Mouse (Mus musculus): ENCODE data around the gene Ykt6. TPM values are rescaled to one million over a fixed set of nuclear protein-coding genes. Genes with fewer than 3 reads are reported as not detected.

Gene Ykt6
- polyA plus RNA-seq, 1 experiment: 84.5 TPM

GRCm38 (mm10) chr11:5914940-5915339 is 40.6 kb upstream of the Ykt6 start:
- no peaks in the 10 kb centered on the region for H3K27me3 ChIP-seq (ENCODE audit: control insufficient read depth, insufficient read depth, low read length)
- H3K4me3 ChIP-seq (ENCODE audit: low read depth, low read length): no peak overlapping the region
- TF ChIP-seq CTCF (IDR thresholded peaks at IDR 0.05; ENCODE audit: extremely low read depth, insufficient read length, insufficient replicate concordance, low read depth, low read length) (no peak), POLR2A (IDR thresholded peaks at IDR 0.05; ENCODE audit: low read depth, low read length) (no peak)
- 50% methylated on average over 5 of the region's 5 CpGs for WGBS
- no peaks in the 10 kb centered on the region for H3K36me3 ChIP-seq (ENCODE audit: control insufficient read depth, insufficient read depth, low read length)
- H3K27ac ChIP-seq (ENCODE audit: insufficient read depth, low read depth, low read length): no peak overlapping the region
- H3K4me1 ChIP-seq (ENCODE audit: control insufficient read depth, insufficient read depth, insufficient read length, low read length): no peaks in the 10 kb centered on the region

GRCm38 (mm10) chr11:5915429-5916177 is 39.9 kb upstream of the Ykt6 start:
- Histone ChIP-seq H3K4me3 (ENCODE audit: low read depth, low read length) (no peak overlapping the region), H3K27me3 (ENCODE audit: control insufficient read depth, insufficient read depth, low read length) (no peaks in the 10 kb centered on the region), H3K27ac (ENCODE audit: insufficient read depth, low read depth, low read length) (no peak overlapping the region), H3K36me3 (ENCODE audit: control insufficient read depth, insufficient read depth, low read length) (no peaks in the 10 kb centered on the region), H3K4me1 (ENCODE audit: control insufficient read depth, insufficient read depth, insufficient read length, low read length) (0 out of 2 replicates have a peak, but pooled peaks cover 2% of the 10 kb centered on the region)
- TF ChIP-seq POLR2A (IDR thresholded peaks at IDR 0.05; ENCODE audit: low read depth, low read length) (no peak), CTCF (IDR thresholded peaks at IDR 0.05; ENCODE audit: extremely low read depth, insufficient read length, insufficient replicate concordance, low read depth, low read length) (no peak)
- WGBS: 62% methylated on average over 5 of the region's 5 CpGs

- H3K4me1 ChIP-seq (ENCODE audit: control insufficient read depth, insufficient read depth, insufficient read length, low read length): 0 out of 2 replicates have a peak, but pooled peaks cover 2% of the 10 kb centered on the region
- H3K4me3 ChIP-seq (ENCODE audit: low read depth, low read length): no peak overlapping the region
- no peak for TF ChIP-seq CTCF (IDR thresholded peaks at IDR 0.05; ENCODE audit: extremely low read depth, insufficient read length, insufficient replicate concordance, low read depth, low read length)
- TF ChIP-seq POLR2A (IDR thresholded peaks at IDR 0.05; ENCODE audit: low read depth, low read length): no peak
- H3K36me3 ChIP-seq (ENCODE audit: control insufficient read depth, insufficient read depth, low read length): no peaks in the 10 kb centered on the region
- no peak overlapping the region for H3K27ac ChIP-seq (ENCODE audit: insufficient read depth, low read depth, low read length)
- H3K27me3 ChIP-seq (ENCODE audit: control insufficient read depth, insufficient read depth, low read length): no peaks in the 10 kb centered on the region
- WGBS: 56% methylated on average over 8 of the region's 8 CpGs
Measured at GRCm38 (mm10) chr11:5916178-5916548, 39.3 kb upstream of the Ykt6 start.

- Histone ChIP-seq H3K36me3 (ENCODE audit: control insufficient read depth, insufficient read depth, low read length) (no peaks in the 10 kb centered on the region), H3K4me3 (ENCODE audit: low read depth, low read length) (no peak overlapping the region), H3K27ac (ENCODE audit: insufficient read depth, low read depth, low read length) (no peak overlapping the region), H3K27me3 (ENCODE audit: control insufficient read depth, insufficient read depth, low read length) (no peaks in the 10 kb centered on the region), H3K4me1 (ENCODE audit: control insufficient read depth, insufficient read depth, insufficient read length, low read length) (0 out of 2 replicates have a peak, but pooled peaks cover 2% of the 10 kb centered on the region)
- 65% methylated on average over 2 of the region's 2 CpGs for WGBS
- TF ChIP-seq POLR2A (IDR thresholded peaks at IDR 0.05; ENCODE audit: low read depth, low read length): no peak
- no peak for TF ChIP-seq CTCF (IDR thresholded peaks at IDR 0.05; ENCODE audit: extremely low read depth, insufficient read length, insufficient replicate concordance, low read depth, low read length)
Measured at GRCm38 (mm10) chr11:5918111-5918510, 37.4 kb upstream of the Ykt6 start.

- Histone ChIP-seq H3K27me3 (ENCODE audit: control insufficient read depth, insufficient read depth, low read length) (no peaks in the 10 kb centered on the region), H3K4me3 (ENCODE audit: low read depth, low read length) (no peak overlapping the region), H3K36me3 (ENCODE audit: control insufficient read depth, insufficient read depth, low read length) (no peaks in the 10 kb centered on the region), H3K4me1 (ENCODE audit: control insufficient read depth, insufficient read depth, insufficient read length, low read length) (0 out of 2 replicates have a peak, but pooled peaks cover 2% of the 10 kb centered on the region), H3K27ac (ENCODE audit: insufficient read depth, low read depth, low read length) (no peak overlapping the region)
- 91% methylated on average over 4 of the region's 4 CpGs for WGBS
- TF ChIP-seq CTCF (IDR thresholded peaks at IDR 0.05; ENCODE audit: extremely low read depth, insufficient read length, insufficient replicate concordance, low read depth, low read length): no peak
- TF ChIP-seq POLR2A (IDR thresholded peaks at IDR 0.05; ENCODE audit: low read depth, low read length): no peak
Measured at GRCm38 (mm10) chr11:5919606-5920005, 35.9 kb upstream of the Ykt6 start.

- Histone ChIP-seq H3K4me3 (ENCODE audit: low read depth, low read length) (no peak overlapping the region), H3K4me1 (ENCODE audit: control insufficient read depth, insufficient read depth, insufficient read length, low read length) (0 out of 2 replicates have a peak, but pooled peaks cover 2% of the 10 kb centered on the region), H3K27ac (ENCODE audit: insufficient read depth, low read depth, low read length) (no peak overlapping the region), H3K36me3 (ENCODE audit: control insufficient read depth, insufficient read depth, low read length) (no peaks in the 10 kb centered on the region), H3K27me3 (ENCODE audit: control insufficient read depth, insufficient read depth, low read length) (no peaks in the 10 kb centered on the region)
- 22% methylated on average over 17 of the region's 17 CpGs for WGBS
- TF ChIP-seq CTCF (IDR thresholded peaks at IDR 0.05; ENCODE audit: extremely low read depth, insufficient read length, insufficient replicate concordance, low read depth, low read length) (no peak), POLR2A (IDR thresholded peaks at IDR 0.05; ENCODE audit: low read depth, low read length) (no peak)
Measured at GRCm38 (mm10) chr11:5920323-5920960, 35.1 kb upstream of the Ykt6 start.

GRCm38 (mm10) chr11:5924699-5925098 is 30.8 kb upstream of the Ykt6 start:
- WGBS: 71% methylated on average over 8 of the region's 8 CpGs
- no peak overlapping the region for H3K27ac ChIP-seq (ENCODE audit: insufficient read depth, low read depth, low read length)

More at GRCm38 (mm10) chr11:5924699-5925098, 30.8 kb upstream of the Ykt6 start:
- TF ChIP-seq POLR2A (IDR thresholded peaks at IDR 0.05; ENCODE audit: low read depth, low read length) (no peak), CTCF (IDR thresholded peaks at IDR 0.05; ENCODE audit: extremely low read depth, insufficient read length, insufficient replicate concordance, low read depth, low read length) (no peak)
- no peaks in the 10 kb centered on the region for H3K36me3 ChIP-seq (ENCODE audit: control insufficient read depth, insufficient read depth, low read length)
- H3K27me3 ChIP-seq (ENCODE audit: control insufficient read depth, insufficient read depth, low read length): no peaks in the 10 kb centered on the region
- 0 out of 2 replicates have a peak, but pooled peaks cover 2% of the 10 kb centered on the region for H3K4me1 ChIP-seq (ENCODE audit: control insufficient read depth, insufficient read depth, insufficient read length, low read length)
- H3K4me3 ChIP-seq (ENCODE audit: low read depth, low read length): no peak overlapping the region
